Mouse (Mus musculus) lung, postnatal 0 days (tissue): ENCODE measurements at regions not wholly inside any gene's neighbourhood (a gene's known extent, or its start where the extent isn't known, plus 50 kb on each side); places are given as distances from the start of the nearest gene placed in this dataset.

ENCODE experiments used
- CTCF ChIP-seq: IDR thresholded peaks from 2 replicates; pipeline ENCODE4 v1.5.1; 2016; ENCODE audit warnings: antibody characterized with exemption, mild to moderate bottlenecking
- EP300 ChIP-seq: IDR thresholded peaks from 2 replicates; pipeline ENCODE4 v1.6.1; 2016; ENCODE audit warnings: antibody characterized with exemption, mild to moderate bottlenecking, control low read depth

- TF ChIP-seq CTCF: no peak
- TF ChIP-seq EP300: no peak
Measured at GRCm38 (mm10) chr10:17584842-17585241, 138.2 kb upstream of the Cited2 start.
